Mouse (Mus musculus) right cerebral cortex, postnatal 4 days (tissue): Measurements from ENCODE around the gene Dvl2.

ENCODE experiments used
- DNase-seq: peaks from one replicate; pipeline ENCODE4 v3.0.0-alpha.2; 2022

Dvl2 gene

DNA sequence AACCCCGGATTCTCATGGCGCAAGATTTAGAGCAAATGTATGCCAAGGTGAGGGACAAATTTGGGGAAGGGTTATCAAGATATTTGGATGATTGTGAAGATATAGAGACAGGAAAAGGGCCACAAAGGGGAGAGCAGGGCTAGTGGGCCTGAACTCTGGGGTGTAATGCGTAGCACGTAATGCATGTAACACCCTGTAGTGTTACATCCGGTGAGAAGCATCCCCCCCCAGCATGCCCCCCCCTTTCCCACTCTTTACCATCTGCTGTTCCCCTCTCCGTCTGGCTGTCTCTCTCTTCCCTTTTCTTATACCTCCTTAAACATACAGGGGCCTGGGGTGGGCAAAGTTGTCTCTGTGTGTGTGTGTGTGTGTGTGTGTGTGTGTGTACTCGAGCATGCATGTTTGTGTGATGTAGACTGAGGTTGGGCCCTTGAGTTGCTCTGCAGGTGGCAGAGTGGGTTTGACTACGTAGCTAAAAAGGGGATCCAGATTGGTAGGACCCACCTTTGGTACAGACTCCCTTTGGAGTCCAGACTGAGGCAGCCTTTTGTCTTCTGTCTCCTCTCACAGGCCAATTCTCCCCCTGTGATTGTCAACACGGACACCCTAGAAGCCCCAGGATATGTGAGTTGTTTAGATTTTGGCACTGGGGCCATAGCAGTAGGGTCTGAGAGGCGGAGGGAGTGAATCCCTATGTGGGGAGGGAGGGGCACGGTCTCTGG, 29.6 kb downstream of the Dvl2 start:
- DNase-seq = no peak

- no peak for DNase-seq
Measured at GRCm38 (mm10) chr11:70030651-70031320, 30.4 kb downstream of the Dvl2 start.

DNA sequence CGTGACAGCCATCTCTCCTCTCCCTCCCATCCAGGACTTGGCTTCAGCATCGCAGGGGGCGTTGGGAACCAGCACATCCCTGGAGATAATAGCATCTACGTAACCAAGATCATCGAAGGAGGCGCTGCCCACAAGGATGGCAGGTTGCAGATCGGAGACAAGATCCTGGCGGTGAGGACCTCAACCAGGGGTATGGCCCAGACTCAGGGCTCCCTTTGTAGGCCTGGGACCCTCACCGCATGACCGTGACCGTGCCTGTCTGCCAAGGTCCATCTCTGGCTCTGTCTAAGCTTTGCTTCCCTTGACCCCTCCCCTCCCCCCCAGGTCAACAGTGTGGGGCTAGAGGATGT, 30.9 kb downstream of the Dvl2 start:
- DNase-seq = no peak

DNA sequence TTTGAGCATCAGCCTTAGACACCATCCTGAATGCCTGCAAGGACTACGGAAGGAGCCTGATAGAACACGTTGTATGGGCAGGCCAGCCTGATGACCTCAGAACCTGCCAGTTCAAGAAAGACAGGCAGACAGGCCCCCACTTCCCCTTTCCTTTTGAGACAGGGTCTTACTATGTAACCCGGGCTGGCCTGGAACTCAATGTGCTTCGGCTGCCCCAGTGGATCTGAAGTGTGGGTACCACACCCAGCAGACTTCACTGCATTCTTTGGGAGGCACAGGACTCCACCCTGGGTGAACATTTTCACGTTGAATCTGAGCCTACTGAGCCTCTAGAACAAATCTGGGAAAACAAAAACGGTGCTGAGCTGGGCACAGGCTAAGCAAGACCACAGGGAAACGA, 37.8 kb downstream of the Dvl2 start:
- no peak for DNase-seq

- no peak for DNase-seq
Measured at GRCm38 (mm10) chr11:70039631-70040030, 39.2 kb downstream of the Dvl2 start.

DNA sequence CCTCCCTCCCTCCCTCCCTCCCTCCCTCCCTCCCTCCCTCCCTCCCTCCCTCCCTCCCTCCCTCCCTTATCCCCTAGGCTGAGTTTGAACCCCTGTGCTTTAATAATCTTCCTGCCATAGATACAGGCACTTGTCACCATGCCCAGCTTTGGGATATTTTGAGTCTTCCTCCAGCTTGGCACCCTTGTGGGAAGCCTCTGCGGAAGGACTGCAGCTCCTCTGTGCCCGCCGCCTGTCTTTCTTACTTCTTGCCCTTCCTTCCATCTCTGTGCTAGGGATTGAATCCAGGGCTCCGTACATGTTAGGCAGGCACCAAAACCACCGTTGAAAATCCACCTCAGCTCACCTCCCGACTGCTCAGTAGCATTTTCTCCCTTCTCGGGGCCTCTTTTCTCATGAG, 39.8 kb downstream of the Dvl2 start:
- no peak for DNase-seq

- DNase-seq = no peak
Measured at GRCm38 (mm10) chr11:70042309-70043085, 42.1 kb downstream of the Dvl2 start.

GRCm38 (mm10) chr11:70043665-70044064, 43.3 kb downstream of the Dvl2 start:
- no peak for DNase-seq

- no peak for DNase-seq
Measured at GRCm38 (mm10) chr11:70045435-70045834, 45.0 kb downstream of the Dvl2 start.

GRCm38 (mm10) chr11:70049366-70049765, 49.0 kb downstream of the Dvl2 start:
- no peak for DNase-seq

DNA sequence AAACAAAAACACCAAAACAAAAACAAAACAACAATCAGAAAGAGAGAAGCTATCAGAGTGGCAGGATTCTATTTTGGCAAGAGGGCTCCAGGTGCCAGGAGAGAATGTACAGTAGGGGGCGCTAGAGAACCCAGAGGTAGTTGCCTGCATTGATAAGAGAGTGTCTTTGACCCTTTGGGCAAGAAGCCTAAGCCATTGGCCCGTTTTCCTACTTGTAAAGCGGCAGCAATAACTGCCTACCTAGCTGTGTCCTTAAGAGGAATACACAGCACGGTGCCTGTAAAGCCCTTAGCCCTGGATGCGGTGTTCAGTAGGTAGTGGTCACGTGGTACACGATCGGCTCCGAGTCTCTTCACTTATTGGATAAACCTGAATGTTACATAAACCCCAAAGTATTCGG, 49.4 kb downstream of the Dvl2 start:
- no peak for DNase-seq

GRCm38 (mm10) chr11:70053156-70053555, 52.8 kb downstream of the Dvl2 start:
- no peak for DNase-seq

- no peak for DNase-seq
Measured at GRCm38 (mm10) chr11:70053898-70054570, 53.6 kb downstream of the Dvl2 start, which contains the start of gene Asgr1. Gene Asgr1, plus strand, starts transcription at chr11:70054085.

DNA sequence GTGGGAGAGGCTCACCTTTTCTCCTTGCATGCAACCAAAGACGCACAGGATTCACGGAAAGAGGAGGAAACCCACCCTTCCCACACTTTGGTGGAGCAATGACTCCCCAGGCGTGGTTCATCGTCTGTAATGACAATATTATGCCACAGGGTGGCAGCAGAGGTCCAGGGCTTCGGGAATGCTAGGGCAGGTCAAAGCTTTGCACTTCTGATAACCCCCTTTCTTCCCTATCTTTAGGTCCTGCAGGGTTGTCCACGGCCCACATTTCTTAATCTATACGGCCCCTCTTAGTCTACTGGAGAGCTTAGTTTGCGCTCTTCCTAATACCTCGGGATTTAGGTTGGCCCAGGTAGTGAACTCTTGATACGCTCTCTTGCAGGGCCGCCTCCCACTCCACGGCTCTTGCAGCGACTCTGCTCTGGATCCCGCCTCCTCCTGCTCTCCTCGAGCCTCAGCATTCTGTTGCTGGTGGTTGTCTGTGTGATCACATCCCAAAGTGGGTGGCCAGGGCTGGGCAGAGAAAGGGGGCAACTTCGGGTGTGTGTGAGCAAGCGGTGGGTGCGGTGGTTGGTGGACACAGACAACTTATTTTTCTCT, 55.3 kb downstream of the Dvl2 start:
- peak; percentile 76 for DNase-seq

- no peak for DNase-seq
Measured at GRCm38 (mm10) chr11:70057805-70058204, 57.4 kb downstream of the Dvl2 start.

GRCm38 (mm10) chr11:70059930-70060329, 59.5 kb downstream of the Dvl2 start:
- DNase-seq = no peak
